Mouse (Mus musculus) stomach, postnatal 0 days (tissue): ENCODE results near the gene Tmem184b.

Experiments
- CTCF ChIP-seq: IDR thresholded peaks from 2 replicates; pipeline ENCODE4 v1.5.1; 2016; ENCODE audit warnings: antibody characterized with exemption, low read depth, mild to moderate bottlenecking, moderate library complexity
- EP300 ChIP-seq: optimal IDR thresholded peaks from 2 replicates; pipeline ENCODE3; 2016; ENCODE audit warnings: antibody characterized with exemption

DNA sequence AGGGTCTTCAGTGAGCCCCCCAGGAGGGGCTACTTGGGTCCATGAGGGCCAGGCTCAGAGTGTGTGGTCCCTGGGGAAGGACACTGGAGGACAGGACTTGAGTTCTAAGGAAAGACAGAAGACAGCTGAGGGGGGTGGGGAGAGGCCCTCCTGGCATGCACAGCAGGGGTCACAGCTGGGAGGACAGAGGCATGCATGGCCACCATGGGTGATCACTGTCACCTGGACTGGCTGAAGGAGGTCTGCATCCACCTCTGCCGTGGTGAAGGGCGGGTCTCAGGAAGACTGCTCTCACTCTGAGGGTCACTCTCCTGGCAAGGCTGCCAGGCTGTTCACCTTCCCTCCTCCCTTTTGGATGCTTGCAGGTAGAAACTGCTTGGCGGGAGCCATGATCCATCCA, 79.0 kb downstream of the Tmem184b start:
- TF ChIP-seq EP300 (no peak), CTCF (no peak)
